Mouse (Mus musculus) E14TG2a.4 (cell line): ENCODE measurements at regions not wholly inside any gene's neighbourhood (a gene's known extent, or its start where the extent isn't known, plus 50 kb on each side); places are given as distances from the start of the nearest gene placed in this dataset.

Source experiments
- CTCF ChIP-seq: conservative IDR thresholded peaks from 2 replicates; pipeline ENCODE4 v1.5.1; 2014; ENCODE audit warnings: low read length
- POU5F1 ChIP-seq: IDR thresholded peaks from 2 replicates; pipeline ENCODE4 v1.6.1; 2014; ENCODE audit warnings: low read length, borderline replicate concordance

- no peak for TF ChIP-seq CTCF
- no peak for TF ChIP-seq POU5F1
Observed at GRCm38 (mm10) chr16:67850201-67850600, 229.5 kb upstream of the Cadm2 start.
